Mouse (Mus musculus) olfactory bulb, adult 2 months (tissue): ENCODE results near the gene Slc39a8. TPM values are rescaled to one million over a fixed set of nuclear protein-coding genes. Genes with fewer than 3 reads are reported as not detected.
A peak's percentile ranks its signal among the peaks of the same experiment; 100 is the strongest.

ENCODE experiments used
- H3K27ac ChIP-seq: fragments of 200-500 bp; 2 replicates; pipeline ENCODE4 v1.5.1; 2012; ENCODE audit warnings: low read depth, low read length; ENCODE audit not compliant: insufficient read depth
- H3K4me1 ChIP-seq: fragments of 200-500 bp; 2 replicates; pipeline ENCODE4 v1.6.1; 2012; ENCODE audit warnings: low read length; ENCODE audit not compliant: control insufficient read depth, insufficient read depth
- H3K4me3 ChIP-seq: fragments of 200-500 bp; 2 replicates; pipeline ENCODE4 v1.5.1; 2012; ENCODE audit warnings: mild to moderate bottlenecking, low read depth, low read length, moderate library complexity; ENCODE audit not compliant: insufficient read depth
- CTCF ChIP-seq: fragments of 200-500 bp; IDR thresholded peaks from 2 replicates; pipeline ENCODE4 v1.5.1; 2012; ENCODE audit warnings: low read depth, mild to moderate bottlenecking, low read length, moderate library complexity; ENCODE audit not compliant: insufficient read depth
- POLR2A ChIP-seq: fragments of 200-500 bp; IDR thresholded peaks from 2 replicates; pipeline ENCODE4 v1.6.1; 2012; ENCODE audit warnings: mild to moderate bottlenecking, low read depth, low read length, moderate library complexity; ENCODE audit not compliant: insufficient read depth
- WGBS: fragments of 180-500 bp; shearing (Covaris S2); methylation state at CpG from one replicate; pipeline ENCODE4 v1.1.7; 2018; 5-methylcytosine and 5-hydroxymethylcytosine counted together
- polyA plus RNA-seq: library from polyadenylated mRNA; stranded (reverse); fragments of >200 nt; gene quantifications from 2 replicates; pipeline ENCODE4 v1.2.4, GENCODE M21; 2012; ENCODE audit warnings: low replicate concordance; ENCODE audit not compliant: missing spikeins, insufficient read depth, insufficient read length

The Slc39a8 gene
- not detected in 2 replicates for polyA plus RNA-seq

DNA sequence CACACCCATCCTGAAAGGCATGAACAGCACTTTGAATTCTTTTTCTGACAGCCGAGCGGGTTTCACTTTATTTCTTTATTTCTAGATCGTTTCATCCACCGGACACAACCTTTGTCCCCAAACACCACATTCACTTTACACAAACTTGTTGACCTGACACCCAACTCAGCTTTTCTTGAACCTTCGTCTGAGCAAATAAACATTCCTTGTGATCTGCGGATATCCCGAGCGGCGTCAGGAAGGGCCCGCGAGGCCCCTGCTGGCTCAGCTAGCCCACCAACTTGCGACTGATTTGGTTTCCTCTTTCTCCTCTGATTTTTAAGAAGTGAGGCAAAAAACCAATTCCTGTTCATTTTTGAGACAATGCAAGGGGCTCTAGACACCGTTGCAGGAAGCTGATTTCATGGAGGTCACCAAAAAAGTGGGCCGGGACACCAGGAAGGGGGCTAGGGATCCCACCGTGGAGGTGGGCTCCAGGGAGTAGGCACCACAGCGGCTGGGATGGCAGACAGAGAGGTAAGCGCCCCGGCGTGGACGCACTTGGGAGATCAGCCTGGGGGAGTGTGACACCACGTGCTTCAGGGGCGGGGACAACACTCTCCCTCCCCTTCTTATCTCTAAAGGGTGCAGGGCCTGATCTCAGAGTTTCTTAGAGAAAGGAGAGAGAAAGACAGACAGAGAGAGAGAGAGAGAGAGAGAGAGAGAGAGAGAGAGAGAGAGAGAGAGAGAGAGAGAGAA, at the start of gene Slc39a8:
Slc39a8 (plus strand) TSS at position 264 of the 738 bp plus-strand sequence.
- H3K4me3 ChIP-seq = peak within 1 kb of the TSS; percentile 54
- TF ChIP-seq CTCF (no peak), POLR2A (no peak)
- no peak within 1 kb of the TSS for H3K27ac ChIP-seq
- H3K4me1 ChIP-seq = peaks cover 15% of the 10 kb centered on the region
- 9% methylated on average over 22 of the region's 22 CpGs for WGBS

DNA sequence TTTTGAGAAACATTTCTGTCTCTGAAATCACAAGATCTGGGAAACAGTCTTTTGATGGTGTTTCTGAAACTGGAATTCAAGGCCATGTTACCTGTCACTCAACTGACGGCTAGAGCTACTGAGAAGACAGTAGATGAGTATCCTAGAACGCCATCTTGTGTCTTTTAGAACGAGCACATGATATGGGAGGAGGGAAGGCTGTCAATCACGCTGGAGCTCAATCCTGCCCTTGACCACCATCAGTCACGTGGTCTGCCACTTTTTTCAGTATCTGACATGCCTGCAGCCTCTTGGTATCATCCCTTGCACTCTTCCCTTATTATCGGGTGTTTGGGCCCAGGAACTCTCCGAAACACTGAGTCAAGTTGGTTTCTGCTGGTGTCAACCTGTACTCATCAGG, 40.0 kb upstream of the Slc39a8 start:
- no peak overlapping the region for H3K27ac ChIP-seq
- 86% methylated on average over 7 of the region's 7 CpGs for WGBS
- no peaks in the 10 kb centered on the region for H3K4me1 ChIP-seq
- TF ChIP-seq CTCF (no peak), POLR2A (no peak)
- H3K4me3 ChIP-seq = no peak overlapping the region

DNA sequence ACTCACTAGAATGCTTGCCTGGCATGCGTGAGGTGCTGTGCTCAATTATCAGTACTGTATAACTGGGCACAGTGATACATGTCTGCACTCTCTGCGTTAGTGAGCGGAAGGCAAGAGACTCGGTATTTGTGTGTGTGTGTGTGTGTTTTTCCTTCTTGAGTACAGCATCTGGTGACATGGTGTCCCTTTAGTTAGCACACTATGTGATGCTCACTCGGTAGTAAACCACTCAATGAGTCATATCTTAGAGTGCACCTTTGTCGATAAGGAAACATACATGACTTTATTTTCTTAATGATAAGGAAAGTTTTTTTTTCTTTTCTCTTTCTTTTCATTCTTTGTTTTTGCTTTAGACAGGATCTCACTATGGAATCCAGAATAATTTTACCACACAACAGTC, 29.0 kb upstream of the Slc39a8 start:
- WGBS = 90% methylated on average over 6 of the region's 6 CpGs
- Histone ChIP-seq H3K4me1 (no peaks in the 10 kb centered on the region), H3K27ac (no peak overlapping the region), H3K4me3 (no peak overlapping the region)
- TF ChIP-seq CTCF (no peak), POLR2A (no peak)

DNA sequence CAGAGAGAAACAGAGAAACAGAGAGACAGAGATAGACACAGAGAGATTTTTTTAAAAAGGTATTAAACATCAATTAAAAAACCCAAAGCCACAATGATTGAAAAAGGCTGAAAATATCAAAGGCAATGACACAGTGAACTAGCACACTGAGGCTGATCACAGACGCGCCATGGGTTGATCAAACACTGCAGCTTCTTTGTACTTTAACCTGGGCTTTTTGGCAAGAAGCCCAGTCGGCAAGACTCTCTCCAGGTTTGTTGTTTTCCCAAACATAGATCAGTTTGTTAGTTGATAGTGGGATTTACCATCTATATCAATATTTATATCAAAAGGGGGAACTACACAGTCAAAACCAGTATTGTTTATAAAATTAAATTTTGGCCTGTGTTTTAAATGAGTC, 26.8 kb upstream of the Slc39a8 start:
- H3K27ac ChIP-seq = no peak overlapping the region
- TF ChIP-seq POLR2A (no peak), CTCF (no peak)
- WGBS = 63% methylated on average over 3 of the region's 3 CpGs
- no peak overlapping the region for H3K4me3 ChIP-seq
- no peaks in the 10 kb centered on the region for H3K4me1 ChIP-seq

- Histone ChIP-seq H3K4me3 (no peak overlapping the region), H3K27ac (no peak overlapping the region), H3K4me1 (no peaks in the 10 kb centered on the region)
- TF ChIP-seq CTCF = no peak
- TF ChIP-seq POLR2A = no peak
- 95% methylated on average over 1 of the region's 1 CpGs for WGBS
Observed at GRCm38 (mm10) chr3:135798665-135799064, 26.4 kb upstream of the Slc39a8 start.

DNA sequence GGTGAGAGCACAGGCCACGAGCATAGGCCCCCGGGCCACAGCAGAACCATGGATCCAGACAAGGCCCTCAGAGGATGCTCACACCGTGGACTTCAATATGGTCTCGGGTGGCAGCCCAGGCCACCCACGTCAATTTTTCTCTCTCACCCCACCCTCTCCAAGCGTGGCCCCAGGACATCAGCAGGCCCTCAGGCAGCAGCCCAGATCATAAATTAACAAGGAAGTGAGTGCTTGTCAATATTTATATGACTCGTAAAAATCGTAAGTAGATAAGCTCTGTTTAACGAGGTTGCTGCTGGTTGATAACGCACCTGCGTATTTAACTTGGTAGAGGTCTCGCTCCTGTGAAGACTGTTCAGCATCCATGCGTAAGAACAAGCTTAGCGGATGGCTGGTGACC, 10.4 kb upstream of the Slc39a8 start:
- Histone ChIP-seq H3K4me3 (no peak overlapping the region), H3K27ac (no peak overlapping the region), H3K4me1 (no peaks in the 10 kb centered on the region)
- TF ChIP-seq POLR2A (no peak), CTCF (no peak)
- 90% methylated on average over 14 of the region's 14 CpGs for WGBS

DNA sequence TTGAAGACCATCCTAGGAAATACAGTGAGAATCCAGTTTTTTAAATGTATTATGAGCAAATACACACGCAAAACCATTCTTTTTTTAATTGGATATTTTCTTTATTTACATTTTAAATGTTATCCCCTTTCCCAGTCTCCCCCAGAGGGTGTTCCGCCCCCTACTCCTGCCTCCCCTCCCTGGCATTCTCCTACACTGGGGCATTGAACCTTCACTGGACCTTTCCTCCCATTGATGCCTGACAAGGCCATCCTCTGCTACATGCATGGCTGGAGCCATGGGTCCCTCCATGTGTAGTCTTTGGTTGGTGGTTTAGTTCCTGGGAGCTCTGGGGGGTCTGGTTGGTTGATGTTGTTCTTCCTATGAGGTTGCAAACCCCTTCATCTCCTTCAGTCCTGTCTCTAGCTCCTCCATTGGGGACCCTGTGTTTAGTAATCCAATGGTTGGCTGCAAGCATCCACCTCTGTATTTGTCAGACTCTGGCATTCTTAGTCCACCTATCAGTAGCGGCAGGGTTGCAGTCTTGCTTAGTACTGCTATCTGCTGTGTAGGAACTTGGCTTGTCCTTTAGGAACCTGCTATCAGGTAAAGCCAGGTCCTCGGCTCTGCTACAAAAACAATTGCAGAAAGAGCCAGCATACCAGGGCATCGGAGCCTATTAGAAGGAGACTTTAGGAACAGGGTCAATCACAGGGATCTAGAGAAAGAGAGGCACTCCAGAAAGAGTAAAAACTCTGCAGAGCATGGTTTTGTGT, 8.9 kb upstream of the Slc39a8 start:
- WGBS = 93% methylated on average over 5 of the region's 5 CpGs
- TF ChIP-seq CTCF (no peak), POLR2A (no peak)
- Histone ChIP-seq H3K4me1 (no peaks in the 10 kb centered on the region), H3K27ac (no peak overlapping the region), H3K4me3 (no peak overlapping the region)

- WGBS = 82% methylated on average over 1 of the region's 1 CpGs
Observed at GRCm38 (mm10) chr3:135817124-135817523, 8.0 kb upstream of the Slc39a8 start.

DNA sequence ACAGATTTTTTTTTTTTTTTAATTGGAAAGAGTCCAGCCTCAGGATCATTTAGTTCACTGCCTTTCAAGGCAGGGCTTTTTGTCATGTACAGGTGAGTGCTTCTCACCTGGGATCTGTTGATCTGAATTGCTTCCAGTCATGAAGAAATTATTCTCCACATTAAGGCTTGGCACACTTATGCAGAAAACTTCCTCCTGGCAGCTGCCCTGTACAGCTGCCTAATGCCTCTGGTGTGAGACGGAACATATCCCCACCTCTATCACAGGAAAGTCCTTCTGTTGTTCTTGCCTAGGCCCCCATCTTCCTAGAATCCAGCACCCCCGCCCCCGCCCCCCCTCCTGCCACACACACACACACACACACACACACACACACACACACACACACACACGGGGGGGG, 643 bp upstream of the Slc39a8 start:
- peaks cover 15% of the 10 kb centered on the region for H3K4me1 ChIP-seq
- WGBS = 34% methylated on average over 3 of the region's 4 CpGs
- H3K4me3 ChIP-seq = no peak overlapping the region
- TF ChIP-seq POLR2A (no peak), CTCF (no peak)
- no peak overlapping the region for H3K27ac ChIP-seq

More at GRCm38 (mm10) chr3:135817124-135817523, 8.0 kb upstream of the Slc39a8 start:
- H3K27ac ChIP-seq = no peak overlapping the region
- H3K4me1 ChIP-seq = no peaks in the 10 kb centered on the region
- no peak overlapping the region for H3K4me3 ChIP-seq
- TF ChIP-seq POLR2A = no peak
- no peak for TF ChIP-seq CTCF
